Mouse (Mus musculus): ENCODE data around the gene Polr2a.
"Not testable (repeated sequence)": the region's sequence is repeated elsewhere in the genome, so short reads cannot be mapped to it uniquely, and the experiment has no call there.

Gene Polr2a

DNA sequence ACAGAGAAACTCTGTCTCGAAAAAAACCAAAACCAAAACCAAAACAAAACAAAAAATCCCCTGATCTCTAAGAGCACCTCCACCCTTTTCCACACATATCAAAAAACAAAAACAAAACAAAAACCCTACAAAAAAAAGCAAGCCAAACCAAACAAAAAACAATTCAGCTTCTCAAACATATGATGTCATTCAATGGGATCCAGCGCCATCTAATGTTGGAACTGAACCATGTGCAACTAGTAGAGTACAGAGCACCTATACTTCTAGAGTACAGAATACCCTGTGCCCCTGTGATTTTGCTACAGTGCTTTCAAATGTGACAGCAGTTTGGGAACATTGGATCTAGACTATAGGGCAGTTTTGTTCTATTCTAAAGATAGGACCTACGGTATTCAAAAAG, 3.7 kb downstream of the Polr2a start:
- DNase-seq (ENCODE audit: low spot score): no peak

DNA sequence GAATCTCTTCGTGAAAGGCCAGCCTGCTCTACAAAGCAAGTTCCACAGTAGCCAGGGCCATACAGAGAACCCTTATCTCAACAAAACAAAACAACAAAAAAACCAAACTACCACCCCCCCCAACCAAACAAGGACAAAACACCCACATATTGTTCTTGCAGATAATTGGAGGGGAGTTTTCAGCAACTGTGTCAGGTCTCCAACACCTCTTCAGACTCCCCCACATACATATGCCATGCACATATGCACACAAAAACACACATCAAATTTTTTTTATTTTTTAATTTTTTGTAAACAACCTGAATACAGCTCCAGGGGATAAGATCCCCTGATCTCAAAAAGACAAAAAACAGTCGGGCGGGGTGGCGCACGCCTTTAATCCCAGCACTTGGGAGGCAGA, 4.2 kb downstream of the Polr2a start:
- DNase-seq (ENCODE audit: low spot score): no peak

DNA sequence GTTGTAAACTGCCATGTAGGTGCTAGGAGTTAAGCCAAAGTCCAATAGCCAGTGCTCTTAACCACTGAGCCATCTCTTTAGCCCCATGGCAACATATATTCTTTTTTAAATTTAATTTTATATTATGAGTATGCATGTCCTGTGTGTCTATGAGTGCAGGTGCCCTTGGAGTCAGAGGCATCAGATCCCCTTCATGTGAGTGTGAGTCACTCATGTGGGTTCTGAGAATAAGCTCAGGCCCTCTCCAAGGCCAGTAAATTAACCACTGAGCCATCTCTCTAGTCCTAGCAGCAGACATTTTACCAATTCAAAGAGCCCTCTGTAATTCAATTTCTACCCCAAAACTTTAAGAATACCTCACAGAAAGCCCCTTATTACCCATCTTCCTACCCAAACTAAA, 5.8 kb downstream of the Polr2a start:
- DNase-seq (ENCODE audit: low spot score): no peak

- no peak for DNase-seq (ENCODE audit: low spot score)
These were observed 6.8 kb downstream of the Polr2a start for GRCm38 (mm10) chr11:69751635-69752034.

GRCm38 (mm10) chr11:69731408-69731807, 27.0 kb downstream of the Polr2a start:
- DNase-seq (ENCODE audit: low spot score): not testable (repeated sequence)

DNA sequence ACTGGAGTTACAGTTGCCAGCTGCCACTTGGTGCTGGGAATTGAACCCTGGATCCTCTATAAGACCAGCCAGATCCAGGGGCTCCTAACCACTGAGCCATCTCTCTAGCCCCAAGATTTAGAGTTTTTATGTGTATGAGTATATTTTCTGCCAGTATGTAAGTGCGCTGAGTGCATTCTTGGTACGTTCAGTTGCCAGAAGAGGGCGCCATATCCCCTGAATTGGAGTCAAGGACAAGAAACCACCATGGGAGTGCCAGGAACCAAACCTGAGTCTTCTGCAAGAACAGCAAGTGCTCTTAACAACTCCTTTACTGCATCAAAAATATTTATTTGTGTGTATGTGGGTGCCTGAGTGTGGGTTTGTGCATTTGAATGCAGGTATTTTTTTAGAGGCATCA, 29.4 kb downstream of the Polr2a start:
- DNase-seq (ENCODE audit: low spot score): peak; percentile 39

GRCm38 (mm10) chr11:69725951-69726350, 32.5 kb downstream of the Polr2a start:
- DNase-seq (ENCODE audit: low spot score): no peak

GRCm38 (mm10) chr11:69723074-69723473, 35.4 kb downstream of the Polr2a start:
- DNase-seq (ENCODE audit: low spot score): no peak

DNA sequence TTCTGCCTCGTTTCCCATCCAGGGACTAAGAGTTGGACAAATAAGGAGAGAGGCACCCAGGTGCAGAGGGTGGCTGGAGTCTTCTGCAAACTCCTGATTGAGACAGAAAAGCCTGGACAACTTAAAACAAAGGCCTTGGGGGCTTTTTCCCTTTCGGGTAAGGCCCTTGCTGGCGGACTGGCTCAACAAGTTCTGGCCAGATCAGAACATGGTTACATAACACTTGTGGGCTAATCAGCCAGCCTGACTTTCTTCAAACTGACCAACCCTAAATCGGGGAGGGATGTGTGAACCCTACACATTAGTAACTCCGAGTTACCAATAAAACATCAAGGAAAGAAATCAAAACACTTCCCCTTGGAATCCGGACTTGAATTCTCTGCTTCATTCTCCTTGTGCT, 37.6 kb downstream of the Polr2a start:
- DNase-seq (ENCODE audit: low spot score): peak; percentile 24

DNA sequence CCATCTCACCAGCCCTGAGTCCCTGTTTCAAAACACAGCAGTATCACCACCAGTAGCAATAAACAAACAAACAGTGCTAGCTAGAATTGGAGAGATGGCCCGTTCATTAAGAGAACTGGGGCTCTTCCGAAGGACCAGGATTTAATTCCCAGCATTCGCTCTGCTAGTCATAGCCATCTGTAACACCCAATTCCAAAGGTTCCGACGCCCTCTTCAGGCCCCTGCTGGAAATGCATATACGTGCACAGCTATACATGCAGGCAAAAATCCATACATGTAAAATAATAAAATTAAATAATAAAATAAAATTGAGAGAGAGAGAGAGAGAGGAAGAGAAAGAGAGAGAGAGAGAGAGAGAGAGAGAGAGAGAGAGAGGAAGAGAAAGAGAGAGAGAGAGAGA, 39.0 kb downstream of the Polr2a start:
- no peak for DNase-seq (ENCODE audit: low spot score)

DNA sequence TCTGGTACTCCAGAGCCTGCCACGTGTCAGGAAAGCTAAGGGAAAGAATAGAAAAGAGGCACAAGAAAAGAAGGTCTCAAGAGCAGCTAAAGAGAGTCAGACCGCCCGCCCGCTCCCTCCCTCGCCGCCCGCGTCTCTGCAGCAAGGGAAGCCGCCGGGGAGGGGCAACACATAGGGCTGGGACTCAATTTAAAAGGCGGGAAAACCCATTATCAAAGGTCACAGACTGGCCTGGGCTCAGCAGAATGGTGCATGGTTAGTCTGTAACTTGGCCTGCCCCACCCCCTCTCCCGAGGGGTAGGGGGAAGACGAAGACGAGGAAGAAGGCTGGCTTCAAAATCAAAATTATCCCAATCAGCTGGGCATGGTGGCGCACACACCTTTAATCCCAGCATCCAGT, 39.8 kb downstream of the Polr2a start:
- DNase-seq (ENCODE audit: low spot score): no peak

- no peak for DNase-seq (ENCODE audit: low spot score)
These were observed 41.5 kb downstream of the Polr2a start for GRCm38 (mm10) chr11:69716953-69717352.

DNA sequence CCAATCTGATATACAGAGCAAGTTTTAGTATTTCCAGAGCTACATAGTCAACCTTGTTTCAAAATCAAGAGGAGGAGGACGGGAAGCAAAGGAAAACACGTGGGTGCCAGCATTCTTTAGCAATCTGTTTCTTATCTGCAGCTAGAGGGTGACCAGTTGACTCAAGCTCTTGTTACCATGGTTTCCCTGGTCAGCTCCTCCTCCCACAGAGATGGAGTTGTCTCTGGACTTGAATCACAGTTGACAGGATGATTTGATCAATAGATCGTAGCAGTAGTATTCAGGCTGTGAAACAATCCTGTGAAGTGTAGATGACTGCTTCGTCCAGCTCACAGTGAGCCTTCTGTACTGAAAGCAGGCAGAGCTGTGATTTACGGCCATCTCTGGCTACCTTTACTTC, 42.5 kb downstream of the Polr2a start:
- peak; percentile 31 for DNase-seq (ENCODE audit: low spot score)

- no peak for DNase-seq (ENCODE audit: low spot score)
These were observed 43.0 kb downstream of the Polr2a start for GRCm38 (mm10) chr11:69715482-69715881.

DNA sequence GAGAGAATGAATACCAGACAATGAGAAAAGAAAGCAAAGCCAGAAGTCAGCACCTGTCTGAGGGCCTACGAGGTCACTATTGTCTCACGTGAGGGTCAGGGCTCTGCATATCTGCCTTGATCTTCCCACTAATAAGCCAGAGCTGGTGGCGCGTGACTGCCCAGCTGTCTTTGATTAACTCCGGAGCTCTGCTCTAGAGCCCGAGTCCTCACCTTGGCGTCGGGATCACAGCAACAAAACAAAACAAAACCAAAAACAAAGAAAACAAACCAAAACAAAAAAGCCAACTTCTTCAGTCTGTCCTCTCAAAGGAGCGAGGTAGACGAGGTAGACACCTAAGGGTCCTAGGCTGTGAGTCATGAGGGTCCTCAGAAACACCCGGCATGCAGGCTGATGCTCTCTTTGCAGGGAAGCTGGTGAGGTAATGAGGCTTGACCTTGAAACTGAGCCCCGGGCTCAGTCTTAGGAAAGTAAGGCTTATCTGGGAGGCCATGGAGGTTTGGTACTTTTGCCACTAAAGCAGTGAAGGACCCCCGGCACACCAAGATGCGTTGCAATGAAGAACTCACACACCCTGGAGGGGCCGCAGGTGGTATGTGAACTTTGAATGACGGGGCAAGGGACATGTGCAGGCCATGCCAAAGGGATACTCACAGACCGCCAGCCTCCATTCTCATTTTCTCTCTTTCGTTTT, 43.7 kb downstream of the Polr2a start:
- DNase-seq (ENCODE audit: low spot score): no peak

GRCm38 (mm10) chr11:69712954-69713672, 45.3 kb downstream of the Polr2a start:
- no peak for DNase-seq (ENCODE audit: low spot score)

- DNase-seq (ENCODE audit: low spot score): no peak
These were observed 47.4 kb downstream of the Polr2a start for GRCm38 (mm10) chr11:69711082-69711481.

GRCm38 (mm10) chr11:69710470-69710869, 48.0 kb downstream of the Polr2a start:
- DNase-seq (ENCODE audit: low spot score): no peak

- DNase-seq (ENCODE audit: low spot score): no peak
These were observed 48.6 kb downstream of the Polr2a start for GRCm38 (mm10) chr11:69709554-69710446.

DNA sequence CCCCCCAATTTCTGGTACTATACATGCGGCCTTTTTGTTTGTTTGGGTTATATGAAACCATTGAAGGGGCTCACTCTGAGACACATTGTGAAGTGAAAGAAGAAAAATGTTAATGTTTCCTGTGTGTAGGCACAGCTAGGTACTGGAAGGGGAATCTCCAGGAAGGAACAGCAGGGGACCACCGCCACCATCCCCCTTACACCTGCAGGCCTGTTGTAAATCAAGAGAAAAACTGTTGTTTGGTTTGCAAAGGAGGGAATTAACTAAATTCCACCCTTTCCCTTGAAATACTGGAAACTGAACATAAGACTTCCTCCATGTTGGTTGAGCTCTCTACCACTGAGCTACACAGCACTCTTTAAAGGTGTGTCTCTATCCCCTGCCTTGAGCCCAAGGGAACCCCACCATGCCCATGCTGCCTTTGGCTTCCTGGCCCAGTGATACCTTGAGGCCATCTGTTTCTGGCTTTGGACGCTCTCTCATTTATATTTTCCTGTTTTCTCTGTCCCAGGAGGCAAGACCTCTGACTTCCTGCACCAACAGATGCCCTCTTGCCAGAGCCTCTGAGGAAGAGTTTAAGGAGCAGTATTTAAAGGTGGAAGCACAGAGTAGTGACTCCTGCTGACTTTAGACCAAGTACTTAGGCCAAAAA, 49.7 kb downstream of the Polr2a start:
- DNase-seq (ENCODE audit: low spot score): no peak

- DNase-seq (ENCODE audit: low spot score): no peak
These were observed 50.5 kb downstream of the Polr2a start for GRCm38 (mm10) chr11:69707873-69708381.

- no peak for DNase-seq (ENCODE audit: low spot score)
These were observed 51.0 kb downstream of the Polr2a start for GRCm38 (mm10) chr11:69707480-69707847.

All from urinary bladder, postnatal 25 days (tissue).